Mouse (Mus musculus) heart, adult 10 weeks (tissue): Measurements from ENCODE around the gene Olfr730. TPM values are rescaled to one million over a fixed set of nuclear protein-coding genes. Genes with fewer than 3 reads are reported as not detected.

Source experiments
- polyA plus RNA-seq: library from polyadenylated mRNA; stranded (reverse); fragments of 350-450 nt; fragmentation: Illumina TruSeq; extraction: RNeasy Lipid Tissue Mini Kit (QIAGEN cat#74804); gene quantifications from one replicate; pipeline ENCODE4 v1.2.3, GENCODE M21; 2014; ENCODE audit warnings: low read depth, low replicate concordance

The Olfr730 gene
- not detected for polyA plus RNA-seq

GRCm38 (mm10) chr14:50188098-50188497 is at the start of gene Olfr730:
Gene Olfr730 (minus strand): TSS chr14:50188198.

GRCm38 (mm10) chr14:50152810-50153209 is 35.2 kb downstream of the Olfr730 start, which contains the start of gene Olfr729:
Gene Olfr729 (minus strand): TSS chr14:50152910.

GRCm38 (mm10) chr14:50142580-50142979 is 45.4 kb downstream of the Olfr730 start, which contains the start of gene Olfr728:
Gene Olfr728 (minus strand): TSS chr14:50142680.

Other genes with a start within 250 kb of the Olfr730 start
- gene Olfr724, start 224.9 kb downstream of the Olfr730 start, polyA plus RNA-seq, result not detected
- not detected for gene Olfr725, start 147.8 kb downstream of the Olfr730 start, polyA plus RNA-seq
- not detected for gene Olfr726, start 97.2 kb downstream of the Olfr730 start, polyA plus RNA-seq
- gene Olfr727, start 65.0 kb downstream of the Olfr730 start, polyA plus RNA-seq, result not detected
- gene Olfr728, start 45.5 kb downstream of the Olfr730 start, polyA plus RNA-seq, result not detected
- gene Olfr729, start 35.3 kb downstream of the Olfr730 start, polyA plus RNA-seq, result not detected
- not detected for gene Olfr731, start 53.7 kb upstream of the Olfr730 start, polyA plus RNA-seq
- not detected for gene Olfr732, start 96.0 kb upstream of the Olfr730 start, polyA plus RNA-seq
- not detected for gene Olfr733, start 113.3 kb upstream of the Olfr730 start, polyA plus RNA-seq
- not detected for gene Olfr734, start 138.6 kb upstream of the Olfr730 start, polyA plus RNA-seq
- not detected for gene Olfr735, start 160.7 kb upstream of the Olfr730 start, polyA plus RNA-seq
- not detected for gene Tlr11, start 169.7 kb upstream of the Olfr730 start, polyA plus RNA-seq
- not detected for gene Olfr736, start 193.0 kb upstream of the Olfr730 start, polyA plus RNA-seq
- gene Olfr738, start 219.4 kb upstream of the Olfr730 start, polyA plus RNA-seq, result not detected
- not detected for gene Olfr739, start 230.4 kb upstream of the Olfr730 start, polyA plus RNA-seq